Mouse (Mus musculus) heart, embryonic 11.5 days (tissue): Measurements from ENCODE around the gene Ano9. TPM values are rescaled to one million over a fixed set of nuclear protein-coding genes. Genes with fewer than 3 reads are reported as not detected.

Source experiments
- ATAC-seq: fragments of 200-750 bp; cut with Nextera tagmentation; replicated peaks from 2 replicates; pipeline ENCODE4 v1.8.0; 2017; ENCODE audit warnings: moderate library complexity; ENCODE audit not compliant: insufficient number of reproducible peaks, low FRiP score, low TSS enrichment
- H3K27ac ChIP-seq: fragments of 300-500 bp; sonication (generic); 2 replicates; pipeline ENCODE4 v1.5.1; 2014; ENCODE audit warnings: mild to moderate bottlenecking, low read depth, low read length
- H3K27me3 ChIP-seq: fragments of 300-500 bp; sonication (generic); 2 replicates; pipeline ENCODE4 v1.6.1; 2014; ENCODE audit warnings: mild to moderate bottlenecking, low read length, mixed read lengths; ENCODE audit not compliant: control insufficient read depth, insufficient read depth
- H3K36me3 ChIP-seq: fragments of 300-500 bp; sonication (generic); 2 replicates; pipeline ENCODE4 v1.6.1; 2014; ENCODE audit warnings: mild to moderate bottlenecking, low read length, moderate library complexity, mixed read lengths; ENCODE audit not compliant: control insufficient read depth, insufficient read depth
- H3K4me1 ChIP-seq: fragments of 300-500 bp; sonication (generic); 2 replicates; pipeline ENCODE4 v1.6.1; 2014; ENCODE audit warnings: low read length; ENCODE audit not compliant: control insufficient read depth, insufficient read depth
- H3K4me2 ChIP-seq: fragments of 300-500 bp; sonication (generic); 2 replicates; pipeline ENCODE4 v1.6.1; 2014; ENCODE audit warnings: mild to moderate bottlenecking, moderate library complexity
- H3K4me3 ChIP-seq: fragments of 300-500 bp; sonication (generic); 2 replicates; pipeline ENCODE4 v1.5.1; 2014; ENCODE audit warnings: low read depth, low read length
- H3K9ac ChIP-seq: fragments of 300-500 bp; sonication (generic); 2 replicates; pipeline ENCODE4 v1.6.1; 2014; ENCODE audit warnings: mild to moderate bottlenecking, low read depth, low read length, moderate library complexity
- H3K9me3 ChIP-seq: fragments of 300-500 bp; sonication (generic); replicated peaks from 2 replicates; pipeline ENCODE4 v1.6.1; 2016; ENCODE audit warnings: low read length; ENCODE audit not compliant: control insufficient read depth
- WGBS: fragments of 180-500 bp; shearing (Covaris S2); extraction: QIAGEN DNeasy Blood & Tissue Kit; methylation state at CpG from one replicate; pipeline ENCODE4 v1.1.7; 2014; ENCODE audit not compliant: insufficient replicate concordance; 5-methylcytosine and 5-hydroxymethylcytosine counted together
- polyA plus RNA-seq: library from polyadenylated mRNA; unstranded; fragments of >200 nt; fragmentation: Nextera tagmentation; extraction: Ambion mirVana; gene quantifications from 2 replicates; pipeline ENCODE4 v1.2.1, GENCODE M21; 2014

Gene Ano9
- polyA plus RNA-seq, 1 experiment from 2014 or later, result 0.31 TPM

- no peak overlapping the region for H3K9ac ChIP-seq
- H3K4me2 ChIP-seq, result no peak overlapping the region
- H3K4me3 ChIP-seq, result no peak overlapping the region
- no peaks in the 10 kb centered on the region for H3K36me3 ChIP-seq
- WGBS, result 70% methylated on average over 4 of the region's 4 CpGs
- H3K27ac ChIP-seq, result no peak overlapping the region
- no peak for ATAC-seq
- no peaks in the 10 kb centered on the region for H3K9me3 ChIP-seq
- H3K4me1 ChIP-seq, result no peaks in the 10 kb centered on the region
- H3K27me3 ChIP-seq, result peaks cover 28% of the 10 kb centered on the region
Measured at GRCm38 (mm10) chr7:141055785-141056184, 61.8 kb downstream of the Ano9 start.

- Histone ChIP-seq H3K27ac (no peak overlapping the region), H3K9ac (no peak overlapping the region), H3K27me3 (no peaks in the 10 kb centered on the region), H3K4me3 (no peak overlapping the region), H3K4me2 (no peak overlapping the region), H3K9me3 (no peaks in the 10 kb centered on the region), H3K36me3 (no peaks in the 10 kb centered on the region), H3K4me1 (peaks cover 4% of the 10 kb centered on the region; the same call in 1 of the 2 replicates)
- WGBS, result 67% methylated on average over 2 of the region's 2 CpGs
- no peak for ATAC-seq
Measured at GRCm38 (mm10) chr7:141052421-141052820, 65.2 kb downstream of the Ano9 start.

- no peak for ATAC-seq
- peaks cover 1% of the 10 kb centered on the region; the same call in 1 of the 2 replicates for H3K27me3 ChIP-seq
- H3K9ac ChIP-seq, result no peak overlapping the region
- H3K4me3 ChIP-seq, result no peak overlapping the region
- no peak overlapping the region for H3K27ac ChIP-seq
- 85% methylated on average over 4 of the region's 4 CpGs for WGBS
- peaks cover 8% of the 10 kb centered on the region; the same call in 1 of the 2 replicates for H3K4me1 ChIP-seq
- H3K36me3 ChIP-seq, result no peaks in the 10 kb centered on the region
- H3K4me2 ChIP-seq, result no peak overlapping the region
- no peaks in the 10 kb centered on the region for H3K9me3 ChIP-seq
Measured at GRCm38 (mm10) chr7:141052016-141052415, 65.6 kb downstream of the Ano9 start.

Other genes starting within 250 kb of the Ano9 start
- gene Psmd13, start 235.8 kb downstream of the Ano9 start, polyA plus RNA-seq, result 102 and 139 TPM in 2 replicates
- gene Sirt3, start 235.5 kb downstream of the Ano9 start, polyA plus RNA-seq, result 31.9 and 34.8 TPM in 2 replicates
- 69.2 and 75.4 TPM in 2 replicates for gene Cox8b, start 217.4 kb downstream of the Ano9 start, polyA plus RNA-seq
- not detected in 2 replicates for gene Nlrp6, start 196.9 kb downstream of the Ano9 start, polyA plus RNA-seq
- 11.1 and 12.0 TPM in 2 replicates for gene Pgghg, start 176.4 kb downstream of the Ano9 start, polyA plus RNA-seq
- 0.34 TPM in 1 of 2 replicates, not detected in the other for gene Ifitm5, start 167.5 kb downstream of the Ano9 start, polyA plus RNA-seq
- gene Gm45717, start 161.9 kb downstream of the Ano9 start, polyA plus RNA-seq, result 0.46 TPM in 1 of 2 replicates, not detected in the other
- 420 and 429 TPM in 2 replicates for gene Ifitm2, start 161.8 kb downstream of the Ano9 start, polyA plus RNA-seq
- gene Ifitm1, start 150.6 kb downstream of the Ano9 start, polyA plus RNA-seq, result 4.8 and 7.6 TPM in 2 replicates
- gene Ifitm3, start 107.0 kb downstream of the Ano9 start, polyA plus RNA-seq, result 32.5 and 36.2 TPM in 2 replicates
- gene Ifitm6, start 99.9 kb downstream of the Ano9 start, polyA plus RNA-seq, result 0.26 TPM in 1 of 2 replicates, not detected in the other
- gene Gm17387, start 88.7 kb downstream of the Ano9 start, polyA plus RNA-seq, result not detected in 2 replicates
- 1.4 and 2.6 TPM in 2 replicates for gene B4galnt4, start 56.7 kb downstream of the Ano9 start, polyA plus RNA-seq
- gene Pkp3, start 39.6 kb downstream of the Ano9 start, polyA plus RNA-seq, result 0.67 and 0.68 TPM in 2 replicates
- 2.3 and 3.0 TPM in 2 replicates for gene Sigirr, start 17.2 kb downstream of the Ano9 start, polyA plus RNA-seq
- gene Ptdss2, start 4.6 kb upstream of the Ano9 start, polyA plus RNA-seq, result 65.0 and 71.2 TPM in 2 replicates
- 95.3 and 103 TPM in 2 replicates for gene Rnh1, start 55.1 kb upstream of the Ano9 start, polyA plus RNA-seq
- 73.1 and 80.9 TPM in 2 replicates for gene Hras, start 76.2 kb upstream of the Ano9 start, polyA plus RNA-seq
- 1.6 TPM in 2 replicates for gene Lrrc56, start 76.4 kb upstream of the Ano9 start, polyA plus RNA-seq
- gene Lmntd2, start 96.3 kb upstream of the Ano9 start, polyA plus RNA-seq, result 0.46 and 0.99 TPM in 2 replicates
- 14.3 and 17.5 TPM in 2 replicates for gene Rassf7, start 98.1 kb upstream of the Ano9 start, polyA plus RNA-seq
- 50.2 and 51.1 TPM in 2 replicates for gene Phrf1, start 111.0 kb upstream of the Ano9 start, polyA plus RNA-seq
- gene Irf7, start 148.7 kb upstream of the Ano9 start, polyA plus RNA-seq, result 0.99 and 1.2 TPM in 2 replicates
- not detected in 2 replicates for gene Cdhr5, start 159.0 kb upstream of the Ano9 start, polyA plus RNA-seq
- gene Sct, start 161.3 kb upstream of the Ano9 start, polyA plus RNA-seq, result 2.2 and 3.0 TPM in 2 replicates
- 0.10 and 0.17 TPM in 2 replicates for gene Drd4, start 174.2 kb upstream of the Ano9 start, polyA plus RNA-seq
- gene Deaf1, start 209.9 kb upstream of the Ano9 start, polyA plus RNA-seq, result 40.2 and 42.5 TPM in 2 replicates
- gene Tmem80, start 209.9 kb upstream of the Ano9 start, polyA plus RNA-seq, result 17.9 and 23.6 TPM in 2 replicates
- gene Eps8l2, start 221.1 kb upstream of the Ano9 start, polyA plus RNA-seq, result 0.51 and 0.82 TPM in 2 replicates